ENCODE assay signal across 23 mouse cellular contexts in the genomic region with DNA sequence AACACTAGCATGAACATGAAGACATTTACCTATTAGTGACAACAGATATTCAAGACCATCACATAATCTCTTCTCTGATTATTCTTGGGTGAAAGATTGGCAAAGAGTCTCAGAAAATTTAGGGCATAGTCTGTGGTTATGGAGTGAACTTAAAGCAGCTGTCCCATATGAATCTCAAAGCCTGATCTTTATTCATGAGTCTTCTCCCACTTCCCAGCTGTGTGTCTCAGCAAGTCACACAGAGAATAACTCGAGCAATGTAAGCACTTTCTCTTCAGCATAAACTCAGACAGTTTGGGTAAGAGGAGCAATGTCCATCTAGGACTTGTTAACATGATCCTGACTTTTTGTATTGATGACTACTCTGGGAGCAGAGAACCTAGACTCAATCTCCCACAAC.
"Had no signal": no experiment of that assay in that cellular context is flagged by ENCODE, and none has a peak within 500 bp of the region (broad histone marks: within the 10 kb centered on the region; RNA-seq: fewer than 3 reads in every experiment).

No protein-coding gene starts in this region.

- H3K4me3 ChIP-seq: heart, embryonic 13.5 days; heart, embryonic 15.5 days; intestine, embryonic 15.5 days; layer of hippocampus, adult 2 months; left cerebral cortex, adult 2 months; limb, embryonic 10.5 days; limb, embryonic 12.5 days had no signal

- H3K27me3 ChIP-seq: heart, embryonic 13.5 days; heart, embryonic 15.5 days; intestine, embryonic 15.5 days; limb, embryonic 12.5 days had no signal

- H3K27ac ChIP-seq: heart, embryonic 13.5 days; heart, embryonic 15.5 days; hindbrain, embryonic 14.5 days; intestine, embryonic 15.5 days; layer of hippocampus, adult 2 months; left cerebral cortex, adult 2 months; limb, embryonic 10.5 days; limb, embryonic 12.5 days had no signal

- H3K4me1 ChIP-seq: heart, embryonic 13.5 days; heart, embryonic 15.5 days; intestine, embryonic 15.5 days; limb, embryonic 10.5 days had no signal

- H3K9me3 ChIP-seq: heart, embryonic 13.5 days; heart, embryonic 15.5 days; intestine, embryonic 15.5 days; limb, embryonic 10.5 days had no signal

- H3K36me3 ChIP-seq: heart, embryonic 13.5 days; heart, embryonic 15.5 days; intestine, embryonic 15.5 days; limb, embryonic 10.5 days; limb, embryonic 12.5 days had no signal

- DNase-seq: gastrocnemius, postnatal 14 days; gastrocnemius, postnatal 36 days; heart, adult 18-20 months; heart, postnatal 14 days; heart, postnatal 36 days; kidney, adult 18-20 months; kidney, adult 8-10 months; kidney, postnatal 10 days; kidney, postnatal 25 days; liver had no signal

- H3K9ac ChIP-seq: heart, embryonic 13.5 days; heart, embryonic 15.5 days; hindbrain, embryonic 14.5 days; intestine, embryonic 15.5 days; limb, embryonic 12.5 days had no signal

- ATAC-seq: hindbrain, embryonic 16.5 days; inflammation-experienced regulatory T-cells, adult 6 months; intestine, embryonic 15.5 days; intestine, postnatal 0 days had no signal

- H3K4me2 ChIP-seq: heart, embryonic 11.5 days; heart, embryonic 13.5 days; heart, embryonic 15.5 days; hindbrain, embryonic 14.5 days; intestine, embryonic 15.5 days; limb, embryonic 12.5 days; liver, embryonic 11.5 days had no signal
